Mouse (Mus musculus): Measurements from ENCODE around the gene Lhfpl2.

- TF ChIP-seq POLR2A (IDR thresholded peaks at IDR 0.05; ENCODE audit: borderline replicate concordance, insufficient read depth, low read length) (no peak), CTCF (IDR thresholded peaks at IDR 0.05; ENCODE audit: borderline replicate concordance, insufficient read depth, low read depth, low read length) (no peak)
Observed at GRCm38 (mm10) chr13:94159478-94160220, 102.1 kb downstream of the Lhfpl2 start.
